Mouse (Mus musculus): ENCODE measurements at regions not wholly inside any gene's neighbourhood (a gene's known extent, or its start where the extent isn't known, plus 50 kb on each side); places are given as distances from the start of the nearest gene placed in this dataset.

- DNase-seq, result no peak
Measured at GRCm38 (mm10) chr8:26851871-26852800, 125.0 kb upstream of the Zfp703 start.

DNA sequence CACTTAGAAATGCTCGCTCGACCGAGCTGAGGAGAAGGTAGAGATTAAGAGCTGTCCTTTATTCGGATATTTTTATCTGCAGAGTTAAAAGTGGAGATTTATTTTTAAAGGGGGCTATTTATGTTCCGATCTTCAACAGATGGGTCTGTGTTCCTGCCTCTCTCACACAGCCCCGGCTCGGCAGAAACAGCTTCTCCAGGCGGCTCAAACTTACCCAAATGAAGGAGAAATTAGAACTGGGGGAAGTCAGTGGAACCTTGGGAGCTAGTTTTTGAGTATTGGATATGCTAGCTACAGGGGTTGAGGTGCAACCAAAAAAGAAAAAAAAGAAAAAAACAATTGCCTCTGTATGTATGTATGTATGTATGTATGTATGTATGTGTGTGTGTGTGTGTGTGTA lies 124.2 kb upstream of the Zfp703 start:
- DNase-seq, result no peak

- no peak for DNase-seq
Measured at GRCm38 (mm10) chr8:26854557-26855238, 122.4 kb upstream of the Zfp703 start.

- no peak for DNase-seq
Measured at GRCm38 (mm10) chr8:26855256-26855655, 121.9 kb upstream of the Zfp703 start.

DNA sequence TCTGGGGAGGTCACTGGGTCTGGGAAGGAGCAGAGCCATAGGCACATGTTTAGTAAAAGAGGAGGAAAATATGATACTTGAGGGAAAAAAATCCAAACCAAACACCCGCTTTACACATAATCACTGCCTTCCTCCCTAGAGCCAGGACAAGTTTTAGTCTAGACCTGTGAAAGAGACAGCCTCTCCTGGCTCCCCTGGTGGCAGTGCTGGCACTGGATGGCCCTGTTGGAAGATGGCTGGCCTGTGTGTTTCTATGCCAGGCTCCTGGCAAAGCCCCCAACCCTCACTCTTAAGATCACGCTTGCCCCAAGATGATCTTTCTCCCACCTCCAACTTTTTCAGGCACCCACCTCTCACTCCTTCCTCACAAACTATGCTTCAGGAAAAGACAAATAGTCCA lies 112.6 kb upstream of the Zfp703 start:
- DNase-seq, result no peak

- no peak for DNase-seq
Measured at GRCm38 (mm10) chr8:26864971-26865370, 112.2 kb upstream of the Zfp703 start.

- no peak for DNase-seq
Measured at GRCm38 (mm10) chr8:26868101-26868848, 108.8 kb upstream of the Zfp703 start.

- no peak for DNase-seq
Measured at GRCm38 (mm10) chr8:26868849-26869110, 108.3 kb upstream of the Zfp703 start.

DNA sequence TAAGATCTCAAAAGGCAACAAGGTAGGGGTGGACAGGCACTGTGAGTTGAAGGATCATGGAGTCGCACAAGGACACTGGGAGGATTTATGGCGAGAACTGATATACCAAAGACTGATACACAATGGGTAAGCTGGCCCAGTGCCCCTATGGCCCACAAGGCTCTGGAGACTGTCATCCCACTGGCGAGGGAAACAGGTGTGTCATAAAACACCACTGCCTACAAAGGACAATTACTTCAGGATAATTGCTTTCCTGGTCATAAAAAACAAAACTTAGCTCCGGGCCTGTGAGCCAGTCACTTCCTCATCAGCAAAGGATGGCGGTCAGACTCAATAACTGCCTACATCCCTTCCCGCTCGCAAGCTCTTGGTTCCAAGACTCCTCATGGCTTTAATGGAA lies 105.3 kb upstream of the Zfp703 start:
- DNase-seq, result no peak

DNA sequence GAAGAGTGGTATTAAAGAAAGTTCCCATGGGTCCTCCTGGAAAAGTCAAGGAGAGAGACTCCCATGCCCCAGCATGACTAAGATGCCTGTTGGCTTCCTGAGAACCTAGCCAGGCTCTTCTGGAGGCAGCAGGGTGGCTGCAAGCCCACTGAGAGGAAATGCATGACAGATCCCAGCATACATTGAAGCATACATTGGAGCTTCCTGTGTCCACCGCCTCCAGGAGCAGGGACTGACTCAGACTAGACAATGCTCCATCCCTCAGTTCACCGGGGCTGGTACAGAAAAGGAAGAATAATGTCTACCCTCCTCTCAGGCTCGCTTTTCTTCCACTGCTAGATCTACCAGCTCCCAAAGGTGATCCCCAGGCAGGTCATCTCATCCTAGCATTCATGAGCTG lies 104.7 kb upstream of the Zfp703 start:
- DNase-seq, result no peak

GRCm38 (mm10) chr8:26872815-26873214 lies 104.3 kb upstream of the Zfp703 start:
- DNase-seq, result no peak

DNA sequence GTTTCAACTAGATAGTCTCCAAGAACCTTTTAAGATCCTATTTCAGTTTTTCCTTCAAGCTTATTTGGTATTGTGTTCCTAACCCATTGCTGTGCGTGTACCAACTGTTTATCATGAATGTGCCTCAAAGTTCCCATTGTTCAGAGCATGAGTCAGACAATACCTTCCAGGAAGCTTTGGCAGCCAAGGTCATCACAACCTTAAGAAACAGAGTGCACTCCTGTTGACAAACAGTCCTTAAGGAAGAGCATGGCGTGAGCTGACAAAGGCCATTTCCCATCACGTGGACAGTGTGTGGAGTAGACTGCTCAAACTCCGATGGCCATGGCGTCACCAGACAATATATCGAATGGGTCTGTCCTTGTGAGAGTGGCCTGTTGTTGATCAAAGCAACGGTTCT lies 96.9 kb upstream of the Zfp703 start:
- DNase-seq, result no peak

DNA sequence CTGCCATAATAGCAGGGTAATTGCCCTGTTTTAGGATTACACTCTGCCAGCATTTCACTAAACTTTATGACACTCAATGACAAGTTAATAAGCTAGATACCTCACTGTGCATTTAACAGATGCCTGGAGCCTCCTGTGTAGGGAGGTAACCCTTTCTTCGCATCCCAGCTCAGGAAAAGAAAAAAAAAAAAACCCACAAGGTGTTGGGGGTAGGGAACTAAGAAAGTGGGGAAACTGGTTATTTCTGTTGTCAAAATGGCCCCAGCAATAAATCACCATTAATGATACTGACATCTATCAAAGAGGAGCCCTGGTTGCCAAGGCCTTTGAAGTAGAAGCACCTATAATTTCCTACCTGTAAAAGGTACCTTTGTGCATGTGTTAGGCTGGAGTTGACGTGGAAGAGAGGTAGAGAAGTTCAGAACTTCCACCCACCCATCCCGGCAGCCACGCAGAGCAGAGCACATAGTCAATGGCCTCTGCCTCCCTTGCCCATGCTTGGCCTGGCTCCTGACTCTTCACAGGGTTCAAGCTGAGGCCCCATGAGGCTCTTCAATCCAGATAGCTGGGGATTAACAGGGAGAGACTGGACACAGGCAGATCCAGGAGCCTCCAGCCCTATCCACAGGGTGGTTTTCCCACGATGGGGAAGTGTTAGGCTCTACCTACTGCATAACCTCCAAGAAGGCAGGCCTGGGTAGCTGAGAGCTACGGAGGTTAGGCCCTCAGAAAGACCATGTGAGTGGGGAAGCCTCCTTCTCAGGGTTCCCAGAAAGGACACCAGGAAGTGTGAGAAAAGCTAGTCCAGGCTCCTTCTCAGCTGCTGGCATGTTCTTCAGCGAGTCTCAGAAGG lies 95.6 kb upstream of the Zfp703 start:
- no peak for DNase-seq

DNA sequence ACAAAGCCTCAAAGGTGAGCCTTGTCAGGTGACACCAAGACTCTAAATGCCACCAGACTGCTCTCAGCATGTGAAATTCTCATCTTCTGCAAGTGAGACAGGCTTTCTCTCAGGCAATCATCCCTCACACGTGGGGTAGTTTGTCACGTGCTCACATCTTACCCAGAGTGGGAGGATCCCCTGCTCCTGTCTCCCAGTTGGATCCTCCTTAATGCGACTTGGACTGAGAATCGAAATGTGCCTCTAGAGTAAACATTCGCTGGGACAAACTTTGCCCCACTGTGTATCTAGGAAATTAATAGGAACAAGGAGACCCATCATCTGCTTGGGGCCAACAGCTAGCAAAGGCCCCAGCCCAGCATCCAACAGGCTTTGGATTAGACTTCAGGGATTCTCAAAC lies 94.5 kb upstream of the Zfp703 start:
- no peak for DNase-seq

- no peak for DNase-seq
Measured at GRCm38 (mm10) chr8:26883285-26883684, 93.8 kb upstream of the Zfp703 start.

- DNase-seq, result no peak
Measured at GRCm38 (mm10) chr8:26883770-26884169, 93.4 kb upstream of the Zfp703 start.

DNA sequence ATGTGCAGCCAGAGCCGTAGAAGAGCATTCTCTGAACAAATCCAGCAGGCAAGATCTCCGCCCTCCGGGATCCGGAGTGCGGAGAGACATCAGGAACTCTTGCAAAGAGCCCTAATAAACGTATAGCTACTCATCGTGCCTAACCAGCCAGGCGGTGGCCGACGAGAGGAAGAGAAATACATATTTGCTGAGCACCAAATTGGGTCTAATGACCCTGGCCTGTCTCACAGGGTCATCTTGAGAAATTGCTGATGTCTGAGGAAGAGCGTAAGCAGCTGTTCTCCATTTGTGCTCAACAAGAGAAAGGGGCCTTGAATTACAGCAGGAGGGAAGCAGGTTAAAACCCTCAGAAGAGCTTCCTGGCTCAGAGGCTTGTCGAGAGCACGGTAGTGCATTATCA lies 92.8 kb upstream of the Zfp703 start:
- DNase-seq, result no peak

- DNase-seq, result no peak
Measured at GRCm38 (mm10) chr8:26885365-26885764, 91.8 kb upstream of the Zfp703 start.

DNA sequence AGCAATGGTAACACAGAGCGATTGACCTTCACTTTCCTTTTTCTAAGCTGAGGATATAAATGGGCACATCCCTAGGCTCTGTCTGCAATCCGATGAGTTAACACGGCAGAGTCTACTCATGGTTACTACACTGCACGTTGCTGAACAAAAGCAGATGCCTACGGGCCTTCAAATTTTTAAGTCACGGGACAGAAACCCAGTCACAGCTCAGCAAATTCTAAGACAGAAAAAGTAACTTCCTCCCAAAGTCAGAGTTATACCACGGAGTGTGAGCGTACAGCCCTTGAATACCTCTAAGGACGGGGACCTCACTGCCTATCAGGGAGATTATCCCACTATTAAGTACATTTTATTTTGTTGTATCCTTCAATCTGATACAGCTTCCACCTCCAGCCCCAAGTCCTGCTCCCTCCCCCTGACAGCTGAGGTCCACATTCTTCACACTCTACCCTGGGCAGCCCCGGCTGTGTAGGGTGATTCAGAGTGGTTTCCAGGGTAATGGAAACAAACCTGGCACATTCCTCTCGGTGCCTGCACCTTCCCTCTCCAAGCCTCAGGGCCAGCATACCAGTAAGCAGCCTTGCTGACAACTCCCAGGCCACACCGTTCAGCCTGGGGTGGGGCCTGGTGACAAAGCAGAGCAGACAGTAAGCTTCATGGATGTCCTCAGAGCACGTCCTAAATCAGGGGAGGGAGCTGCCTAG lies 90.2 kb upstream of the Zfp703 start:
- no peak for DNase-seq

DNA sequence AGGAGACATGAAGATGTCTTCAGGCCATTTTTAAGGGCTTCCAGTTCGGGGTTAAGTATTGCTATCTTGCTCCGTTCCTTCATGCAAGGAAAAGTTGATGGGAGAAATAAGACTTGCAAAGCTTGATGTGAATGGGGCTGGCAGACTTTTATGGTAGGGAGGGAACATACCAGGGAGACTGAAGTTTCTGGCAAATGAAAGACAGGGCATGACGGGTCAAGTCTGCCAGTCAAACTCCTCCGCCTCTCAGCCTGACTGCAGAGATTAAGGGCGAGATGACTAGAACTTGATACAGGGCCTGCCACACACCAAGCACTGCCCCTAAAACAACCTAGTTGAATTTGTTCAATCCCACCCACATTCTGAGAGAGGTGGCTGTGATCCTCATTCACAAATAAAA lies 89.6 kb upstream of the Zfp703 start:
- no peak for DNase-seq

DNA sequence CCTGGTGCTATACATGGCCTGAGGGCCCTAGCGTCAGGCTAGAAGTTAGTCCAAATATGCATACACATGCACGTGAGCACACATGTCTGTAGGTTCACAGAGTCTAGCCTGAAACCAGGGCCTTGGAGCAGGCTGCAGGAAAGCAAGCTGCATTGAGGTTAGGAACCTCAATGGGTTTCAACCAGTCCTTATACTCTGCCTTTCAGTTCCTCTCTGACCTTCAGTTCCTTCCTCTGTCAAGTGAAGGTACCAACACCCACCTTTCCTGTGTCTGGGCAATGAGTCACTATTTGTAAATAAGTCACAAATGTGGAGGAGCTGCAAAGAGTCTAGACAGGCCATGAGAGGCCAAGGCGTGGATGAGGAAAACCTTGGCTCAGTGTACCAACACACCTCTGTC lies 89.1 kb upstream of the Zfp703 start:
- no peak for DNase-seq

GRCm38 (mm10) chr8:26891881-26892280 lies 85.2 kb upstream of the Zfp703 start:
- DNase-seq, result peak; percentile 11

All from kidney, adult 18-20 months (tissue).